Mouse (Mus musculus) liver, embryonic 16.5 days (tissue): ENCODE results near the gene Depp1. TPM values are rescaled to one million over a fixed set of nuclear protein-coding genes. Genes with fewer than 3 reads are reported as not detected.

Experiments used
- ATAC-seq: fragments of 200-750 bp; cut with Nextera tagmentation; 2 replicates; pipeline ENCODE4 v1.8.0; 2017; ENCODE audit warnings: low read depth, mild to moderate bottlenecking, moderate number of reproducible peaks, moderate library complexity
- H3K27ac ChIP-seq: fragments of 300-500 bp; sonication (generic); 2 replicates; pipeline ENCODE4 v1.5.1; 2014; ENCODE audit warnings: mild to moderate bottlenecking, low read length
- H3K27me3 ChIP-seq: fragments of 300-500 bp; sonication (generic); 2 replicates; pipeline ENCODE4 v1.6.1; 2014; ENCODE audit warnings: low read depth, low read length, mixed read lengths; ENCODE audit not compliant: control insufficient read depth, insufficient read depth
- H3K36me3 ChIP-seq: fragments of 300-500 bp; sonication (generic); 2 replicates; pipeline ENCODE4 v1.6.1; 2014; ENCODE audit warnings: mild to moderate bottlenecking; ENCODE audit not compliant: control insufficient read depth, insufficient read depth
- H3K4me1 ChIP-seq: fragments of 300-500 bp; sonication (generic); 2 replicates; pipeline ENCODE4 v1.6.1; 2014; ENCODE audit warnings: low read depth, low read length, mixed read lengths; ENCODE audit not compliant: control insufficient read depth
- H3K4me2 ChIP-seq: fragments of 300-500 bp; sonication (generic); 2 replicates; pipeline ENCODE4 v1.6.1; 2014; ENCODE audit warnings: low read depth, low read length, mixed read lengths
- H3K4me3 ChIP-seq: fragments of 300-500 bp; sonication (generic); 2 replicates; pipeline ENCODE4 v1.5.1; 2014; ENCODE audit warnings: low read depth, mild to moderate bottlenecking, low read length
- H3K9ac ChIP-seq: fragments of 300-500 bp; sonication (generic); 2 replicates; pipeline ENCODE4 v1.6.1; 2014; ENCODE audit warnings: low read depth, low read length
- H3K9me3 ChIP-seq: fragments of 300-500 bp; sonication (generic); replicated peaks from 2 replicates; pipeline ENCODE4 v1.6.1; 2016; ENCODE audit warnings: low read length; ENCODE audit not compliant: control insufficient read depth
- WGBS: fragments of 180-500 bp; shearing (Covaris S2); extraction: QIAGEN DNeasy Blood & Tissue Kit; methylation state at CpG from one replicate; pipeline ENCODE4 v1.1.7; 2014; ENCODE audit not compliant: insufficient replicate concordance; 5-methylcytosine and 5-hydroxymethylcytosine counted together
- polyA plus RNA-seq: library from polyadenylated mRNA; unstranded; fragments of >200 nt; fragmentation: Nextera tagmentation; extraction: Ambion mirVana; gene quantifications from 2 replicates; pipeline ENCODE4 v1.2.1, GENCODE M21; 2015

The Depp1 gene
- polyA plus RNA-seq, 1 experiment from 2014 or later = 37.9 TPM

- 64% methylated on average over 5 of the region's 5 CpGs for WGBS
- Histone ChIP-seq H3K4me2 (no peak overlapping the region), H3K9me3 (no peaks in the 10 kb centered on the region), H3K27ac (no peak overlapping the region), H3K27me3 (no peaks in the 10 kb centered on the region), H3K36me3 (no peaks in the 10 kb centered on the region), H3K4me3 (no peak overlapping the region), H3K4me1 (peaks cover 7% of the 10 kb centered on the region), H3K9ac (no peak overlapping the region)
- ATAC-seq = no peak
These were observed 21.9 kb downstream of the Depp1 start for GRCm38 (mm10) chr6:116672349-116672748.

DNA sequence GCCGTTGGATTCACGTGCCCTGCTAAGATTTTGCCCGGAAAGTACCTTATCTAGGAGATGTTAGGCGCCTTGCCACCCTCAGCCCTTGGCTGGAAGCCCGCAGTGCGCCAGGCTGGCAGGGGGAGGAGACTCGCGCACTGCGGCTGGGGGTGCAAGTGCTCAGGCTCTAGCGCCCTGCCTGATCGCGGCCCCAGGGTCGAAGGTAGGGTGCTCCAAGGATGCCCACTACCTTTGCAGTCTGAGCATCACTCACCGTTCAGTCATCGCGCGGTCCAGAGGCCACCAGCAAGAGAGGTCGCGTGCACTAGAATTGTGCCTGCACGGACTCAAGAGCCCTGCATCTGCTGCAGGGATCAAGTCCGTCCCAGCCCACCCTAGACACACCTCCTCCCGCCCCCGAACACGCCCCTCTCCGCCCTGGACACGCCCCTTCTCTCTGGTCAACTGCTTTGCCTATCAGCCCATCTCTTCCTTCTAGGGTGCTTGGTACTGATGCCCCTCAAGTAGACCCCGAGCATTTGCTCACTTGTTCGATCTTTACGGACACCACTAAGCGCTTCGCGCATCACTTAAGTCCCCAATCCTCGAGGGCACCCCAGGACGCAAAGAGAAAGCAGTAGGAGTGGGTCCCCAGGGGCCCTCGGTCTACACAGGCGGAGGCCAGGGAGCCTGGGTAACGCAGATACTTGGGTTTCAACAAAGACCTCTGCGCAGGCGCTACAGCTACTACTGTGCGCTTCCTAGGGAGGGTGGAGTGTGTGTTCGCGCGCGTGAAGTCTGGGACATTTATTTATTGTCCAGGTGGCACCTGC, 23.3 kb downstream of the Depp1 start, which contains the start of gene Rassf4:
Gene Rassf4, minus strand, starts transcription at position 482 of the 812 bp plus-strand sequence.
- Histone ChIP-seq H3K9me3 (no peaks in the 10 kb centered on the region), H3K36me3 (no peaks in the 10 kb centered on the region), H3K4me1 (peaks cover 7% of the 10 kb centered on the region), H3K4me2 (peak within 1 kb of the TSS; percentile 71), H3K27ac (peak within 1 kb of the TSS; percentile 15; the same call in 1 of the 2 replicates), H3K27me3 (no peaks in the 10 kb centered on the region), H3K9ac (peak within 1 kb of the TSS; percentile 30), H3K4me3 (peak within 1 kb of the TSS; percentile 57)
- peak; percentile 82 for ATAC-seq
- WGBS = under 1% methylated on average over 44 of the region's 44 CpGs

DNA sequence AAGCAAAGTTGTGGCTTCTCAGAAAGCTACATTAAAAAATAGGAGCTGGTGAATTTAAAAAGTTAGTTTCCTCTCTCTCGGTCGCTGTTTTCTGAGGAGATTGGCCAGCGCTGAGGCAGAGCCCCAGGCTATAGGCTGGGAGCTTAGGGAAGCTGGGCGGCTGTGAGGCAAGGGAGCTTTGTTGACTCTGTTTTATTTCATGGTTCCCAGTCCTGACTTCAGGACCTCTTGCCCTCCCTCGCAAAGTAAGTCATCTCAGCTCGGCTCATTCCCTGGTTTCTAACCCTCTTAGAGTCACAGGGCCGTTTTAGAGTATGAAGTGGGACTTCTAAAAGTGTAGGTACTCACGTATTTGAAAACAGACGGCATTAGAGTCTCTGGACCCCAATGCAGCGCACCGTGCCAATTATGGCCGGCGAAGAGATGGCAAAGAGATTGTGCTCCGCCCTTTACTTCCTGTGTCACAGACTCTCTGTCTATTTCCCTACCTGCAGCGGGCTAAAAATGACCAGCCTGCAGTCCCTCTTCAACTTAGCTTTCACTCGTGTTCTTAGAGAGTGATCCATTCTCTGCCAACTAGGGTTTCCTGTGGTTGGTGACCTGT, 24.0 kb downstream of the Depp1 start:
- Histone ChIP-seq H3K4me1 (peaks cover 7% of the 10 kb centered on the region), H3K4me3 (peak overlapping the region; percentile 57), H3K9ac (0 out of 2 replicates have a peak overlapping the region, but pooled peaks have one; percentile 30), H3K27ac (peak overlapping the region; percentile 15; the same call in 1 of the 2 replicates), H3K36me3 (no peaks in the 10 kb centered on the region), H3K4me2 (peak overlapping the region; percentile 71), H3K9me3 (no peaks in the 10 kb centered on the region), H3K27me3 (no peaks in the 10 kb centered on the region)
- ATAC-seq = no peak
- 13% methylated on average over 16 of the region's 16 CpGs for WGBS

DNA sequence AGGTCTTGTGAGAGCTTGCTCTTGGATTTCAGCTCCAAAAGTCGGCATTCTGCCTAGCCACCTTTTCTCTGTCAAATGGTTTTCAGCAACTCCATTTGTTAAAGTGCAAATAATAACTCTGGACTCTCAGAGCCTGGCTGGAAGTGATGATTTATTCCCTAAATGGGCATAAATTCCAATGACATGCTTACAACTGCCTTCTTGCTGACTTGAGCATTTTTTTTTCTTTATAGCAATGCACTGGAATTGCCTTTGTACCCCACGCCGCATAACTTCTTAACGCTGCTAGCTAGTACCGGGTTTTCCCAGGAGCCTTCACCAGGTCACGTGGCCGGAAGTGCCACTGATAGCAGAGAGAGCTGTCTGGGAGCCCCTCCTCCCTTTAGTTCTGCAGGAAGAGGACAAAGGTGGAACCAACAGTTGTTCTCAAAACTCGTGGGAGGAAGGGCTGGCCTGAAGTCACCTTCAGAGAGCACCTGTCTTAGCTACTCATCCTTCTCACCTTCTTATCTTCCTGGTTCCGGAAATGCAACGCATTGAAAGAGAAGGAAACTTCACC, 26.0 kb downstream of the Depp1 start:
- Histone ChIP-seq H3K4me2 (no peak overlapping the region), H3K9ac (no peak overlapping the region), H3K27ac (no peak overlapping the region; the same call in 1 of the 2 replicates), H3K36me3 (no peaks in the 10 kb centered on the region), H3K27me3 (no peaks in the 10 kb centered on the region), H3K9me3 (no peaks in the 10 kb centered on the region), H3K4me1 (peaks cover 7% of the 10 kb centered on the region), H3K4me3 (no peak overlapping the region)
- WGBS = 55% methylated on average over 10 of the region's 10 CpGs
- ATAC-seq = no peak

DNA sequence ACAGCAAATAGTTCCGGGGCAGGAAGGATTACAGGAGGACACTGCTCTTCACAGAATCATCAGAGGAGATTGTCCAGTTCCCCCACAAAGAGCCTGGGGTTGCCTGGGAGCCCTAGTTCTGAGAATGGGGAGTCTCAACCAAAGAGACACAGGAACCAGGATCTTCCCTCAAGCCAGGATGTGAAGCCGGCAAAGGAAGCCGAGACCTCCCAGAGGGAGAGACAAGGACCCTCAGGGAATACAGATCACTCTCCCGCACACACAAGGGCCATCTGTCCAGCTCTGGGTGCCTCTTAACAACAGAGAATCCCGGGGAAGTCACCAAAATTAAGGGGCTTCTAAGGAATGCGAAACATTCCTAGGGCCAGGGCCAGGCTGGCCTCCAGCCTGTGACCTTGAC, 26.9 kb downstream of the Depp1 start:
- no peaks in the 10 kb centered on the region for H3K36me3 ChIP-seq
- H3K27ac ChIP-seq = no peak overlapping the region
- no peaks in the 10 kb centered on the region for H3K27me3 ChIP-seq
- WGBS = 59% methylated on average over 6 of the region's 6 CpGs
- H3K4me1 ChIP-seq = peaks cover 7% of the 10 kb centered on the region
- no peak for ATAC-seq
- no peak overlapping the region for H3K9ac ChIP-seq
- H3K4me2 ChIP-seq = no peak overlapping the region
- H3K9me3 ChIP-seq = no peaks in the 10 kb centered on the region
- H3K4me3 ChIP-seq = no peak overlapping the region

GRCm38 (mm10) chr6:116679563-116680288, 29.3 kb downstream of the Depp1 start:
- Histone ChIP-seq H3K4me1 (no peaks in the 10 kb centered on the region; the same call in 1 of the 2 replicates), H3K27ac (0 out of 2 replicates have a peak overlapping the region, but pooled peaks have one; percentile 41), H3K9ac (no peak overlapping the region), H3K4me2 (no peak overlapping the region), H3K27me3 (no peaks in the 10 kb centered on the region), H3K4me3 (no peak overlapping the region), H3K9me3 (no peaks in the 10 kb centered on the region), H3K36me3 (no peaks in the 10 kb centered on the region)
- WGBS = 39% methylated on average over 5 of the region's 5 CpGs
- peak; percentile 54 for ATAC-seq

DNA sequence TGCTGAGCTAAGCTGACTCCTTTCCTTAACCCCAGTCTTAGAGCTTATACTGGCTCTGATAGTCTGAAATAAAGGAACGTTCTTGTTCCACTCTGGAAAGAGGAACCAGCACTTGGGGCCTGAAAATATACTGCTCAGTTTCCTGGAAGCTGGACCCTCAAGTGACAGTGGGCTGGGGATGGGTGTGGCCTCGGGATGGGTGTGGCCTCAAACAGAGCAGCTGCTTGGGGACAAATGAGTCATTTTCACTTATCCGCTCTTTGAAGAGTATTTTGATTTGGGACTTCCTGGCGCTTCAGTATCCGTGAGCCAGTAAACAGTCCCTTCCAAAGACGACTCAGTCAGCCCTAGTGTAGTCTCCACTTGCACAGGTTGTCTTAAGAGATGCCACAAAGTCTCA, 31.9 kb downstream of the Depp1 start:
- ATAC-seq = peak; percentile 31; the same call in 1 of the 2 replicates
- Histone ChIP-seq H3K27me3 (no peaks in the 10 kb centered on the region), H3K4me2 (no peak overlapping the region), H3K4me1 (no peaks in the 10 kb centered on the region), H3K4me3 (no peak overlapping the region), H3K9ac (no peak overlapping the region), H3K9me3 (no peaks in the 10 kb centered on the region), H3K27ac (0 out of 2 replicates have a peak overlapping the region, but pooled peaks have one; percentile 35), H3K36me3 (no peaks in the 10 kb centered on the region)
- 7% methylated on average over 6 of the region's 6 CpGs for WGBS

DNA sequence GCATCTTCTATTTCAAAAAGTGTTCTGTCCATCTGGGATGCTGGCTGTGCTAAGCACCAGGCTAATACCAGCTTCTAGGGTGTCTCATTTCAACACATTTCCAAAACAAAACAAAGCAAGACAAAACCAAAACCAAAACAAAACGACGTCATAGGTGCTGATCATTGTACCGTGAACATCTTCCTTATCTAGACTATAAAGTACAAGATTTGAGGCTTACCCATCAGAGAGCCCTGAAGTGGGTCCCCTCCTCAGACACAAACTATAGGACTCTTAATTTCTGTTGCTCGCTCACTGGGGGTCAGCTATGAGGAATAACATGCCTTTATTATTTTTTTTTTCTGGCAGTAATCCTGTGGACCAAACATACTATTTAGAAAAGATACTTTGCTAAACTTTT, 43.2 kb downstream of the Depp1 start:
- H3K4me1 ChIP-seq = no peaks in the 10 kb centered on the region
- H3K4me3 ChIP-seq = no peak overlapping the region
- ATAC-seq = no peak
- no peaks in the 10 kb centered on the region for H3K9me3 ChIP-seq
- no peak overlapping the region for H3K27ac ChIP-seq
- no peak overlapping the region for H3K9ac ChIP-seq
- no peaks in the 10 kb centered on the region for H3K27me3 ChIP-seq
- H3K36me3 ChIP-seq = no peaks in the 10 kb centered on the region
- 68% methylated on average over 4 of the region's 4 CpGs for WGBS
- no peak overlapping the region for H3K4me2 ChIP-seq
